Mouse (Mus musculus): ENCODE measurements at regions not wholly inside any gene's neighbourhood (a gene's known extent, or its start where the extent isn't known, plus 50 kb on each side); places are given as distances from the start of the nearest gene placed in this dataset.

GRCm38 (mm10) chr2:64860113-64860512 is 164.7 kb downstream of the Grb14 start:
- no peak for DNase-seq (ENCODE audit: low spot score in 2 of 2)

DNA sequence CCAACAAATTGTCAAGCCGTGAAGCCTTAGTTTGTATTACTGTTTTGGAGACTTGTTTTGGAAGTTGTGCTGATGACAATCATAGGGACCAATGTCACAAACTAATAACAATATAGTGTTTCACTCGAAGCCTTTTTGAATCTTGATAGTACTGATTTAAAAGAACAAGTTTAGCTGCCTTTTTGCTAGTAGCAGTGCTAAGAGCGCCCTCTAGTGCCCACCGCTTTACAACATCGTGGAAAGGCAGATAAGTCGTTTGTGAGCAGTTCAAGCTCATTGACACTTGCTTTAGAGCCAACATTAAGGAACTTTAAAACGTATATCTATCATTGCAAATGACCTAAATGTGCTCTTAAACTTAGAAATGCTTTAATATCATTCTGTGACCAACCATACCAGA is 170.9 kb downstream of the Grb14 start:
- DNase-seq (ENCODE audit: low spot score in 2 of 2): peak; percentile 25 to 52

DNA sequence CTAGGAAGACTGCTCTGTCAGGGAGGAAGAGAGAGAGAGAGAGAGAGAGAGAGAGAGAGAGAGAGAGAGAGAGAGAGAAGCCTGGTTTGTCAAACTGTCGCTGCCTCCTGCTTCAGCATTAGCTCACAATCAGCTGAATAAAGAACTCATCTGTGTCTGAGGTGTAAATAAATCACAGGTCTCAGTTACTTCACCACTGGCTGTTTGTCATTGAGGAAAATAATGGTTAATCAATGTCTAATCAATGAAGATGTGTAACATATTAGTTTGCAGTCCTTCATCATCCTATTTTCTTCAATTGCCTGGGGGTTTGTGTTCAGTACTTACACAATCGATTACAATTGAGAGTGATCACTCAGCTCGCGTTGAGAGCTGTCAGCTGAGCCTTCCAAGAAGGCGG is 171.9 kb downstream of the Grb14 start:
- no peak for DNase-seq (ENCODE audit: low spot score in 2 of 2)

GRCm38 (mm10) chr2:64851096-64851495 is 173.7 kb downstream of the Grb14 start:
- DNase-seq (ENCODE audit: low spot score in 2 of 2): no peak

- no peak for DNase-seq (ENCODE audit: low spot score in 2 of 2)
Observed at GRCm38 (mm10) chr2:64850656-64851055, 174.1 kb downstream of the Grb14 start.

- DNase-seq (ENCODE audit: low spot score in 2 of 2): no peak
Observed at GRCm38 (mm10) chr2:64824494-64824893, 200.3 kb downstream of the Grb14 start.

DNA sequence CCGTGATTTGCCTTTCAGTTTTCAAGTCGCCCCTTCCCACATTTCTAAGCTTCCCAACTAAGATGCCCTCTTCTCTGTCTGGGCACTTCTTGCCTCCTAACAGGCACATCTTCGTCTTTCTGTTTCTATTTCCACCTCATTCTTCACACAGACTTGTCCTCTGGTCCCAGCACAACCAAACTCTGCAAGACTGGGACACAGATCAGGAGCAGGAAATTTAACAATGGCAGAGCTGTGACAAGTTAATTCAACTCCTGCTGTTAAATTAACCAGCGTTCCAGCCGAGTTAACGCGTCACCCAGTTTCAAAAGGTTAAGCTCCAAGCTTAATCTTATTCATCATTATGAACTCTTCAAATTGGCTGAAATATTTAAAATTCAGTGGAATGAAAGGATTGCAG is 200.9 kb downstream of the Grb14 start:
- no peak for DNase-seq (ENCODE audit: low spot score in 2 of 2)

DNA sequence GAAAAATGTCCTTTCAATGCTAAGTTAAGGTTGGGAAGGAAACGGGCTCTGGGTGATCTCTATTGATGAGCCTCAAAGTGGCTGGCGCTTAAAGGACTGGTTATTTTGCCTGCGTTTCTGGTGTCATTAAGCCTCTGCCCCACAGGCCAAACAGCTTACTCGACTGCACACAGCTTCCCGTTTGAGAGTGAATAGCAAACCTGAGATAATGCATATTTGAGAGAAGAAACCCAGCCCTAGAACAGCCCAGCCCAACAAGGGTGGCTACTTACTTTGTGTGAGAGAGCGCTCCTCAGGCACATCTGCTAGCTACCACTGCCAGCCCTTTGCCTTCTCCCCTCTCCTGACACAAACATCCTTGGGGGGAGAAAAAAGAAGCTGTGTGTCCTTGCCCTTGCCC is 201.7 kb downstream of the Grb14 start:
- DNase-seq (ENCODE audit: low spot score in 2 of 2): no peak

GRCm38 (mm10) chr2:64818159-64818558 is 206.6 kb downstream of the Grb14 start:
- no peak for DNase-seq (ENCODE audit: low spot score in 2 of 2)
